Mouse (Mus musculus): ENCODE data around the gene Trappc1.

GRCm38 (mm10) chr11:69334796-69335195 lies 11.0 kb downstream of the Trappc1 start:
- TF ChIP-seq CTCF (IDR thresholded peaks at IDR 0.05; ENCODE audit: low read depth) (no peak), EP300 (IDR thresholded peaks at IDR 0.05; ENCODE audit: low read depth) (no peak)

Data from liver, embryonic 14.5 days (tissue).